Mouse (Mus musculus) heart, adult 2 months (tissue): ENCODE measurements at regions not wholly inside any gene's neighbourhood (a gene's known extent, or its start where the extent isn't known, plus 50 kb on each side); places are given as distances from the start of the nearest gene placed in this dataset.

Source experiments
- DNase-seq, 2 experiments: peaks; one replicate each; pipeline ENCODE4 v3.0.0; 2021
- H3K27ac ChIP-seq: fragments of 200-600 bp; 2 replicates; pipeline ENCODE4 v1.8.1; 2022
- H3K27me3 ChIP-seq: fragments of 200-500 bp; 2 replicates; pipeline ENCODE4 v1.6.1; 2012; ENCODE audit warnings: mild to moderate bottlenecking, low read length, inconsistent platforms, mixed read lengths; ENCODE audit not compliant: control insufficient read depth, insufficient read depth
- H3K36me3 ChIP-seq: fragments of 200-500 bp; 2 replicates; pipeline ENCODE4 v1.6.1; 2012; ENCODE audit warnings: low read length, inconsistent platforms; ENCODE audit not compliant: control insufficient read depth, insufficient read depth
- H3K4me1 ChIP-seq: fragments of 200-500 bp; 2 replicates; pipeline ENCODE4 v1.6.1; 2011; ENCODE audit warnings: low read length; ENCODE audit not compliant: control insufficient read depth, insufficient read depth
- H3K4me3 ChIP-seq: fragments of 200-600 bp; 2 replicates; pipeline ENCODE4 v1.8.1; 2022
- H3K79me2 ChIP-seq: fragments of 200-500 bp; replicated peaks from 2 replicates; pipeline ENCODE4 v1.6.1; 2012; ENCODE audit warnings: mild to moderate bottlenecking, inconsistent platforms, low read length, moderate library complexity, mixed read lengths; ENCODE audit not compliant: control insufficient read depth, insufficient read depth
- H3K9ac ChIP-seq: fragments of 200-500 bp; 2 replicates; pipeline ENCODE4 v1.6.1; 2012; ENCODE audit warnings: low read depth, mild to moderate bottlenecking, control low read depth, inconsistent platforms, low read length, mixed read lengths
- CTCF ChIP-seq: fragments of 200-600 bp; IDR thresholded peaks from 2 replicates; pipeline ENCODE4 v1.8.1; 2022; ENCODE audit warnings: antibody characterized with exemption, mild to moderate bottlenecking, moderate library complexity
- EP300 ChIP-seq: fragments of 200-500 bp; IDR thresholded peaks from 2 replicates; pipeline ENCODE4 v1.6.1; 2011; ENCODE audit warnings: low read depth, low read length, control low read depth; ENCODE audit not compliant: insufficient read depth
- POLR2A ChIP-seq: fragments of 200-500 bp; IDR thresholded peaks from 2 replicates; pipeline ENCODE4 v1.6.1; 2011; ENCODE audit warnings: mild to moderate bottlenecking, low read depth, low read length, control low read depth; ENCODE audit not compliant: insufficient read depth
- WGBS: fragments of 180-500 bp; shearing (Covaris S2); methylation state at CpG from one replicate; pipeline ENCODE4 v1.1.7; 2018; 5-methylcytosine and 5-hydroxymethylcytosine counted together
- intact Hi-C: fragments of 180-260 bp; cut with DNase I; formaldehyde crosslinking; loops from one replicate; pipeline ENCODE4 v1.15.1; 2025

DNA sequence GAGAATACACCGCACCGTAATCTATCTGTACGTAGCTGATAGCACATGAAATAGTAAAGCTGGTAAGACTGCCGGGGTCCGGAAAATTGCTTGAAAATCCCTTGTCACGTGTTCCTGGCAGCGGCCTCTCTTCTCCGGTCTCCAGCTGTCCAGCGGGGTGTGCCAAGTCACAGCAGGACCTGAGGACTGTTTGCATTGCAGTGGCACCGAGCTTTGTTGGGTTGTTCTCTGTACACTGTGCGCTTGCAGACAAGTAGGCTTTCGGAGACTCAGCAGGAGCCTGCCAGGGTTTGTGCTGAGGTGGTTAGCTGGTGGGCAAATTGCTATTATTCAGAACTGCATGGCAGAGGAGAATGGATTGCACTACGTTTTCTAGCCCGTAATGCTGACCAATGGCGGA, 152.7 kb upstream of the Atp5g3 start:
- Histone ChIP-seq H3K27me3 (no peaks in the 10 kb centered on the region), H3K4me1 (no peaks in the 10 kb centered on the region), H3K9ac (no peak overlapping the region), H3K27ac (no peak overlapping the region), H3K79me2 (no peaks in the 10 kb centered on the region), H3K36me3 (no peaks in the 10 kb centered on the region), H3K4me3 (no peak overlapping the region)
- no peak for DNase-seq
- intact Hi-C loops: loop anchor here (10.0 kb wide), 1 partner anchor 181 kb away; no protein-coding TSS in a partner anchor
- TF ChIP-seq CTCF: no peak
- TF ChIP-seq EP300: no peak
- no peak for TF ChIP-seq POLR2A
- WGBS: 77% methylated on average over 15 of the region's 15 CpGs

- no peak overlapping the region for H3K9ac ChIP-seq
- H3K4me1 ChIP-seq: no peaks in the 10 kb centered on the region
- no peak for DNase-seq
- no peak overlapping the region for H3K4me3 ChIP-seq
- intact Hi-C loops: loop anchor here (10.0 kb wide), 1 partner anchor 181 kb away; no protein-coding TSS in a partner anchor
- WGBS: 78% methylated on average over 4 of the region's 4 CpGs
- H3K79me2 ChIP-seq: no peaks in the 10 kb centered on the region
- no peaks in the 10 kb centered on the region for H3K27me3 ChIP-seq
- TF ChIP-seq EP300 (no peak), CTCF (no peak), POLR2A (no peak)
- H3K27ac ChIP-seq: no peak overlapping the region
- H3K36me3 ChIP-seq: no peaks in the 10 kb centered on the region
Observed at GRCm38 (mm10) chr2:74063302-74063701, 152.2 kb upstream of the Atp5g3 start.

DNA sequence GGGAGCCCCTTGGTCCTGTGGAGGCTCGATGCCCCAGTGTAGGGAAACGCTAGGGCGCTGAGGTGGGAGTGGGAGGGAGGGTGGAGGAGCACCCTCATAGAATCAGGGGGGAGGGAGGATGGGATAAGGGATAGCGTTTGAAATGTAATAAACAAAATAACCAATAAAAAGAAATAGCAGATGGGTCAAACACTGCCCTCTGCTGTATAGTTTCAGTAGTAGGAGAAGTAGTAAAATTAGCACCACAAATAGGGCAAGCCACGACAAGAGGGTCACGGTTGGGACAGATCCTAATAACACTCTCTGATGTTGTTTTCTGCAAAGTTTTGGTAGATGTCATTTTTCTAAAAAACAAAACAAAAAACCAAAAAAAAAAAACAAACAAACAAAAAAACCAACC, 131.3 kb upstream of the Atp5g3 start:
- Histone ChIP-seq H3K79me2 (no peaks in the 10 kb centered on the region), H3K4me3 (no peak overlapping the region), H3K4me1 (no peaks in the 10 kb centered on the region), H3K27me3 (no peaks in the 10 kb centered on the region), H3K36me3 (no peaks in the 10 kb centered on the region), H3K27ac (no peak overlapping the region), H3K9ac (no peak overlapping the region)
- intact Hi-C loops: no loop called here
- no peak for DNase-seq
- WGBS: 70% methylated on average over 6 of the region's 6 CpGs
- TF ChIP-seq CTCF (peak; percentile 39), EP300 (no peak)

GRCm38 (mm10) chr2:74039580-74039979, 128.5 kb upstream of the Atp5g3 start:
- TF ChIP-seq CTCF (no peak), EP300 (no peak), POLR2A (no peak)
- WGBS: 71% methylated on average over 6 of the region's 6 CpGs
- no peak overlapping the region for H3K27ac ChIP-seq

DNA sequence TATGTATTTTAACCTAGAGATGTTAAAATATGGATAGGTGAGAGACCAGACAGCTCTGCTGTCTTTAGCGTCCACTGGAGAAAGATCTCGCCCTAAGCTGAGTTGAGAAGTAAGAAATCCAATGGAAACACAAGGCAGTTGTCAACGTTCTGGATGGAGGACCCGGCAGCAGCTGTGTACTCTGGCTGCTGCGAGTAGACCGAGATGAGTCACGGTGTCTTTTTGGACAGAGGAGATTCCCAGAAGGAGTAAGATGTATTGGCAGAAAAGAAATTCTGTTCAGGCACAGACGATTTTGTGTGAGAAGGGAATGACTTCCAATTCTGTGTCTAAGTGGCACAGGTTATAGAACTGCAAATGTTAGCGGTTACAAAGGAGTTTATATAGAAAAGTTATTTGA, 124.9 kb upstream of the Atp5g3 start:
- WGBS: 82% methylated on average over 9 of the region's 9 CpGs
- Histone ChIP-seq H3K36me3 (no peaks in the 10 kb centered on the region), H3K4me3 (no peak overlapping the region), H3K9ac (no peak overlapping the region), H3K27ac (no peak overlapping the region), H3K27me3 (no peaks in the 10 kb centered on the region), H3K79me2 (no peaks in the 10 kb centered on the region), H3K4me1 (no peaks in the 10 kb centered on the region)
- peak in 1 of 2 experiments; percentile 10 for DNase-seq
- intact Hi-C loops: no loop called here
- no peak for TF ChIP-seq EP300
- TF ChIP-seq CTCF: no peak
- TF ChIP-seq POLR2A: no peak

More at GRCm38 (mm10) chr2:74039580-74039979, 128.5 kb upstream of the Atp5g3 start:
- Histone ChIP-seq H3K4me1 (no peaks in the 10 kb centered on the region), H3K36me3 (no peaks in the 10 kb centered on the region), H3K4me3 (no peak overlapping the region), H3K9ac (no peak overlapping the region), H3K79me2 (no peaks in the 10 kb centered on the region), H3K27me3 (no peaks in the 10 kb centered on the region)
- intact Hi-C loops: no loop called here
- no peak for DNase-seq

DNA sequence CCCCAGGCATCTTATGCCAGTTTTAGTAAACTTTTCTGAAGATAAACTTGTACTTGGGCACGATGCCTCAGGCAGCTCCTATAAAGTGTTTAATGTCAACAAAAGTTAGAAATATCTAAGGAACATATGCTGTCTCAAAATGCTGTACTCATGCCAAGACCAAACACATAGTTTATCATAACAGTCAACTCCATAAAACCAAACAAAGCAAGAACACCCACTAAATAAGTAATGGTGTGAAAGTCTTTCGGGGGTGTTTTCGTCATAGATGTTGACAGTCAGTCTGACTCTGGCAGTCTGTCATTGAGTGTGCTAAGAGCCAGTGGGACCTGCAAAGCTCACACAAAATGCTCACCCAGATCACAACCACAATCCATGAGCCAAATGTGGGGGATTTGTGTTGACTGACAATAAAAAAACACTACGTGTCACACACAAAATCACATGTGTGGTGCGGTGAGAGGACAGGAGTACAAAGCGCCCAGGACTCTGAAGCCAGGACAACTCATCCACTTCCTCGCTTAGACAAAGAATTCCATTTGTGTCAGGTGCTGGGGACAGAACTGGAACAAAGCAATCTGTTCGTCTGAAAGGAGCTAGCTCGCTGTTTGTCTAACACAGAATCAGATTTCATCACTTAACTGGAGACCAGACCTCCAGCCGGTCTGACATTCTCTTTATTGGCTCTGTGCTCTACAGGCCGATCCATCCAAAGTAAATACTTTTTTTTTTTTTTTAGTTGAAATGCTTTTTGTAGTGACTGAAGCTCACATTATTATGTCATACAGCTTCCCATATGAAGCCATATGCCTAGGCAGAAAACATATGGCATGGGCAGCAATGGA, 121.3 kb upstream of the Atp5g3 start:
- intact Hi-C loops: no loop called here
- Histone ChIP-seq H3K27ac (no peak overlapping the region), H3K79me2 (no peaks in the 10 kb centered on the region), H3K4me3 (no peak overlapping the region), H3K9ac (no peak overlapping the region), H3K4me1 (no peaks in the 10 kb centered on the region), H3K27me3 (no peaks in the 10 kb centered on the region), H3K36me3 (no peaks in the 10 kb centered on the region)
- TF ChIP-seq CTCF: no peak
- TF ChIP-seq POLR2A: no peak
- TF ChIP-seq EP300: no peak
- no peak for DNase-seq
- WGBS: 72% methylated on average over 11 of the region's 11 CpGs
